8 mouse cellular contexts compared by ENCODE assay signal in the genomic region with DNA sequence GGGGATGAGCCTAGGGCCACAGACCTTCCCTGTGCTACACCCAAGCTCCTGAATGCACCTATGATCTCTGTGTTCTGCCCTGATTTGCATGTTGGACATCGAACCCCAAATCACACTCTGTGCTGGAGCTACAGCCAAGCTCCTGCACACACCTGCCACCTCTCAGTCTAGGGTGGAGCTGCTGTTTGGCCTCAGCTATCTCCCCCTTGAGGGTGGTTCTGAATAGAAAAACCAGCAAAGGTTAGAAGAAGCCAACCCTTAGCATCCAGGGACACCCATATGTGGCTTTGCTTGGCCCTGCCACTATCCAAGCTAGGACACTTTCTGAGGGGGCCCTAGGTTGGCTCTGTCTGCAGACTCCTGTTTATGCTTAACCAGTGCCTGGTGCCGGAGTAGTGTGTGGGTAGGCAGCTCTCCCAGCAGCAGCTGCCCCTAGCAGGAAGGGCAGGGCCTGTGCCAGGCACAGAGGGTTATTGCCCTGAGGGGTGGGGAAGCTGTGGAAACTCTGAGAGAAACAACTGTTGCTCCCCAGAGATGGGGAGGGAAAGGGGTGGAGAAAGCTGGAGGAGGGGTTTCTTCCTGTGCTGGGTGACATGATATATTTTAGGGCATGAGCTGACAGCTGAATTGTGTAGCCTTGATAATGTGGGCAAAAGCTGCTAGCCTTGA. TPM values are rescaled to one million over a fixed set of nuclear protein-coding genes. Genes with fewer than 3 reads are reported as not detected.
A peak's percentile ranks its signal among the peaks of the same experiment; 100 is the strongest.
DNase-seq lines count a peak whose midpoint lies in the region; ATAC-seq and TF ChIP-seq lines count a peak whose summit lies in the region.

No protein-coding gene starts in this region.

- no peaks in the 10 kb centered on the region for H3K27me3 ChIP-seq in embryonic facial prominence, embryonic 14.5 days (replicated peaks; ENCODE audit: control insufficient read depth, insufficient read depth, low read length)
- H3K27me3 ChIP-seq in myocyte (ENCODE audit: control insufficient read depth, insufficient read depth, insufficient read length), result no peaks in the 10 kb centered on the region

- no peak overlapping the region for H3ac ChIP-seq in myocyte (ENCODE audit: control insufficient read depth, insufficient read length)

- no peaks in the 10 kb centered on the region for H3K36me3 ChIP-seq in embryonic facial prominence, embryonic 14.5 days (ENCODE audit: control insufficient read depth, insufficient read depth, low read length)
- H3K36me3 ChIP-seq in myocyte (ENCODE audit: control insufficient read depth, insufficient read depth), result no peaks in the 10 kb centered on the region

- 0 out of 2 replicates have a peak, but pooled peaks have one; percentile 39 for ATAC-seq in embryonic facial prominence, embryonic 14.5 days (ENCODE audit: low read depth)

- no peaks in the 10 kb centered on the region for H3K79me2 ChIP-seq in myocyte (ENCODE audit: control insufficient read depth, insufficient read depth)

- peak; percentile 46 for DNase-seq in ovary, postnatal 36 days (ENCODE audit: low spot score)
- DNase-seq in ovary, postnatal 10 days (ENCODE audit: low spot score), result no peak
- peak; percentile 56 for DNase-seq in embryonic facial prominence, embryonic 14.5 days (ENCODE audit: low spot score)
- peak; percentile 67 for DNase-seq in kidney, postnatal 10 days
- no peak for DNase-seq in cerebellum, postnatal 36 days
- no peak for DNase-seq in frontal cortex, postnatal 36 days (ENCODE audit: low spot score in 2 of 2)
- no peak for DNase-seq in left cerebral cortex, postnatal 14 days (ENCODE audit: low spot score in 2 of 2)

- intact Hi-C loops in left cerebral cortex, postnatal 14 days (cut with DNase I), result loop anchor here (5.0 kb wide), 1 partner anchor 73 kb away; no protein-coding TSS in a partner anchor

- no peak overlapping the region for H3K4me3 ChIP-seq in embryonic facial prominence, embryonic 14.5 days (ENCODE audit: low read depth, low read length)
- H3K4me3 ChIP-seq in myocyte, result peak overlapping the region; percentile 5

- H3K4me1 ChIP-seq in embryonic facial prominence, embryonic 14.5 days (ENCODE audit: control insufficient read depth, insufficient read depth, low read length), result peaks cover 12% of the 10 kb centered on the region; the same call in 1 of the 2 replicates

- H3K4me2 ChIP-seq in embryonic facial prominence, embryonic 14.5 days (ENCODE audit: low read depth, low read length), result no peak overlapping the region
- peak overlapping the region; percentile 64 for H3K4me2 ChIP-seq in myocyte (ENCODE audit: low read depth)

- peak; percentile 45 for TF ChIP-seq POLR2A in myocyte (IDR thresholded peaks at IDR 0.05; ENCODE audit: insufficient read length, low read depth)

- H3K9ac ChIP-seq in embryonic facial prominence, embryonic 14.5 days (ENCODE audit: low read depth, low read length), result no peak overlapping the region

- H3K27ac ChIP-seq in embryonic facial prominence, embryonic 14.5 days (replicated peaks; ENCODE audit: low read depth, low read length), result no peak overlapping the region

- 60% methylated on average over 2 of the region's 2 CpGs for WGBS in embryonic facial prominence, embryonic 14.5 days

- H3K9me3 ChIP-seq in embryonic facial prominence, embryonic 14.5 days (ENCODE audit: control insufficient read depth, low read length), result no peaks in the 10 kb centered on the region

TF ChIP-seq in myocyte, 11 proteins besides CTCF, POLR2A, EP300 and RAD21:
- TF ChIP-seq MYOD1 (IDR thresholded peaks at IDR 0.05; ENCODE audit: control insufficient read depth in 1 of 3, insufficient read length in 2 of 3, low read depth in 2 of 3), result peak; percentile 28 to 93 (median 78)
- TF ChIP-seq TCF12 (IDR thresholded peaks at IDR 0.05; ENCODE audit: insufficient read depth, poor library complexity, severe bottlenecking), result peak; percentile 80
- peak; percentile 74 for TF ChIP-seq TCF3 (IDR thresholded peaks at IDR 0.05; ENCODE audit: insufficient read length, low read depth)
- TF ChIP-seq E2F4 (IDR thresholded peaks at IDR 0.05; ENCODE audit: insufficient read depth), result no peak
- TF ChIP-seq REST (IDR thresholded peaks at IDR 0.05; ENCODE audit: insufficient read depth, insufficient read length), result no peak
- no peak for TF ChIP-seq USF1 (IDR thresholded peaks at IDR 0.05; ENCODE audit: low read depth)
- TF ChIP-seq POLR2AphosphoS2 (IDR thresholded peaks at IDR 0.05; ENCODE audit: insufficient read length, low read depth), result no peak
- no peak for TF ChIP-seq MAX (IDR thresholded peaks at IDR 0.05; ENCODE audit: low read depth)
- no peak for TF ChIP-seq SRF (IDR thresholded peaks at IDR 0.05; ENCODE audit: control insufficient read depth, insufficient read length, low read depth)
- TF ChIP-seq MYOG (IDR thresholded peaks at IDR 0.05; ENCODE audit: control insufficient read depth in 1 of 3, insufficient read depth in 1 of 3, insufficient read length in 2 of 3, low read depth in 2 of 3), result peak; percentile 93 to 98 (median 96)
- no peak for TF ChIP-seq CEBPB (IDR thresholded peaks at IDR 0.05; ENCODE audit: insufficient read depth, poor library complexity, severe bottlenecking)

RNA-seq across cellular contexts. Expression of gene Slc6a6, which starts 23.9 kb away (rescaled TPM):
- 40.8 and 47.5 TPM in 2 replicates for polyA plus RNA-seq in embryonic facial prominence, embryonic 14.5 days (2014; fragmentation: Nextera tagmentation; extraction: Ambion mirVana)
- 98.2 TPM for polyA plus RNA-seq in myocyte (2012; fragmentation: generic; extraction: Trizol)
- 100 to 1,000 TPM; 159 to 165 TPM for total RNA-seq in left cerebral cortex, postnatal 14 days (2021)

Comparison
In these comparisons a context has a peak if more than half of its experiments do, and no peak if none do; other contexts are left out.
1. DNase-seq: peak in ovary, postnatal 36 days (single experiment), embryonic facial prominence, embryonic 14.5 days (single experiment) and kidney, postnatal 10 days (single experiment); none in ovary, postnatal 10 days (single experiment), cerebellum, postnatal 36 days (0 of 2), frontal cortex, postnatal 36 days (0 of 2) and left cerebral cortex, postnatal 14 days (0 of 2).